Mouse (Mus musculus) embryonic facial prominence, embryonic 13.5 days (tissue): ENCODE results near the gene Tacc3. TPM values are rescaled to one million over a fixed set of nuclear protein-coding genes. Genes with fewer than 3 reads are reported as not detected.

ENCODE experiments used
- ATAC-seq: fragments of 200-750 bp; cut with Nextera tagmentation; 2 replicates; pipeline ENCODE4 v1.8.0; 2017; ENCODE audit warnings: low read depth; ENCODE audit not compliant: insufficient number of reproducible peaks, insufficient read depth, low FRiP score, low TSS enrichment
- H3K27ac ChIP-seq: fragments of 300-500 bp; sonication (generic); 2 replicates; pipeline ENCODE4 v1.5.1; 2015; ENCODE audit warnings: moderate library complexity, mild to moderate bottlenecking, inconsistent platforms
- H3K27me3 ChIP-seq: fragments of 300-500 bp; sonication (generic); 2 replicates; pipeline ENCODE4 v1.6.1; 2015; ENCODE audit warnings: mild to moderate bottlenecking, inconsistent platforms
- H3K36me3 ChIP-seq: fragments of 300-500 bp; sonication (generic); 2 replicates; pipeline ENCODE4 v1.6.1; 2015; ENCODE audit warnings: mild to moderate bottlenecking, inconsistent platforms
- H3K4me1 ChIP-seq: fragments of 300-500 bp; sonication (generic); 2 replicates; pipeline ENCODE4 v1.6.1; 2015; ENCODE audit warnings: inconsistent platforms
- H3K4me2 ChIP-seq: fragments of 300-500 bp; sonication (generic); 2 replicates; pipeline ENCODE4 v1.6.1; 2015; ENCODE audit warnings: moderate library complexity, mild to moderate bottlenecking, inconsistent platforms
- H3K4me3 ChIP-seq: fragments of 300-500 bp; sonication (generic); 2 replicates; pipeline ENCODE4 v1.5.1; 2015; ENCODE audit warnings: mild to moderate bottlenecking, inconsistent platforms
- H3K9ac ChIP-seq: fragments of 300-500 bp; sonication (generic); 2 replicates; pipeline ENCODE4 v1.6.1; 2015; ENCODE audit warnings: mild to moderate bottlenecking, inconsistent platforms
- H3K9me3 ChIP-seq: fragments of 300-500 bp; sonication (generic); 2 replicates; pipeline ENCODE4 v1.6.1; 2016; ENCODE audit warnings: inconsistent platforms
- WGBS: fragments of 180-500 bp; shearing (Covaris S2); methylation state at CpG from one replicate; pipeline ENCODE4 v1.1.7; 2015; ENCODE audit warnings: mixed read lengths; 5-methylcytosine and 5-hydroxymethylcytosine counted together
- polyA plus RNA-seq: library from polyadenylated mRNA; unstranded; fragments of >200 nt; fragmentation: Nextera tagmentation; extraction: Ambion mirVana; gene quantifications from 2 replicates; pipeline ENCODE4 v1.2.1, GENCODE M21; 2015

Tacc3 gene
- polyA plus RNA-seq: 207 and 208 TPM in 2 replicates

- Histone ChIP-seq H3K4me3 (peak within 1 kb of the TSS; percentile 76), H3K9me3 (no peaks in the 10 kb centered on the region), H3K4me2 (peak within 1 kb of the TSS; percentile 96), H3K27me3 (no peaks in the 10 kb centered on the region), H3K36me3 (peaks cover 46% of the 10 kb centered on the region), H3K27ac (peak within 1 kb of the TSS; percentile 95), H3K4me1 (peaks cover 31% of the 10 kb centered on the region), H3K9ac (peak within 1 kb of the TSS; percentile 86)
- under 1% methylated on average over 60 of the region's 60 CpGs for WGBS
- ATAC-seq: peak; percentile 97
Observed at GRCm38 (mm10) chr5:33657787-33658663, at the start of gene Tacc3, which contains the start of gene Tmem129. Tacc3 (plus strand) TSS chr5:33658128. Tmem129 (minus strand) TSS chr5:33658416.

- WGBS: 81% methylated on average over 1 of the region's 1 CpGs
- Histone ChIP-seq H3K9me3 (no peaks in the 10 kb centered on the region), H3K27me3 (no peaks in the 10 kb centered on the region), H3K4me1 (no peaks in the 10 kb centered on the region), H3K27ac (no peak overlapping the region), H3K36me3 (peaks cover 86% of the 10 kb centered on the region), H3K4me3 (no peak overlapping the region), H3K9ac (no peak overlapping the region), H3K4me2 (no peak overlapping the region)
- no peak for ATAC-seq
Observed at GRCm38 (mm10) chr5:33609226-33609625, 48.7 kb upstream of the Tacc3 start.

- H3K9ac ChIP-seq: no peak overlapping the region
- H3K4me2 ChIP-seq: no peak overlapping the region
- no peaks in the 10 kb centered on the region for H3K9me3 ChIP-seq
- no peak overlapping the region for H3K4me3 ChIP-seq
- H3K27ac ChIP-seq: no peak overlapping the region
- no peaks in the 10 kb centered on the region for H3K4me1 ChIP-seq
- H3K36me3 ChIP-seq: peaks cover 73% of the 10 kb centered on the region
- WGBS: 94% methylated on average over 1 of the region's 1 CpGs
- no peak for ATAC-seq
- H3K27me3 ChIP-seq: no peaks in the 10 kb centered on the region
Observed at GRCm38 (mm10) chr5:33611795-33612194, 46.1 kb upstream of the Tacc3 start.

GRCm38 (mm10) chr5:33614391-33614790 is 43.5 kb upstream of the Tacc3 start:
- Histone ChIP-seq H3K9ac (no peak overlapping the region), H3K4me3 (no peak overlapping the region), H3K36me3 (peaks cover 47% of the 10 kb centered on the region), H3K4me1 (no peaks in the 10 kb centered on the region), H3K9me3 (no peaks in the 10 kb centered on the region), H3K27me3 (no peaks in the 10 kb centered on the region), H3K27ac (no peak overlapping the region), H3K4me2 (no peak overlapping the region)
- WGBS: 91% methylated on average over 6 of the region's 6 CpGs
- no peak for ATAC-seq

GRCm38 (mm10) chr5:33622671-33623070 is 35.3 kb upstream of the Tacc3 start:
- Histone ChIP-seq H3K4me3 (no peak overlapping the region), H3K9me3 (no peaks in the 10 kb centered on the region), H3K36me3 (peaks cover 5% of the 10 kb centered on the region; the same call in 1 of the 2 replicates), H3K27me3 (no peaks in the 10 kb centered on the region), H3K4me2 (no peak overlapping the region), H3K4me1 (peaks cover 9% of the 10 kb centered on the region), H3K9ac (no peak overlapping the region), H3K27ac (no peak overlapping the region)
- no peak for ATAC-seq
- WGBS: 75% methylated on average over 2 of the region's 2 CpGs

- H3K27ac ChIP-seq: no peak overlapping the region
- no peaks in the 10 kb centered on the region for H3K9me3 ChIP-seq
- H3K36me3 ChIP-seq: peaks cover 5% of the 10 kb centered on the region; the same call in 1 of the 2 replicates
- ATAC-seq: no peak
- no peak overlapping the region for H3K9ac ChIP-seq
- WGBS: 65% methylated on average over 3 of the region's 3 CpGs
- peaks cover 16% of the 10 kb centered on the region for H3K4me1 ChIP-seq
- H3K27me3 ChIP-seq: no peaks in the 10 kb centered on the region
- no peak overlapping the region for H3K4me2 ChIP-seq
- no peak overlapping the region for H3K4me3 ChIP-seq
Observed at GRCm38 (mm10) chr5:33623766-33624165, 34.2 kb upstream of the Tacc3 start.

- 39% methylated on average over 4 of the region's 4 CpGs for WGBS
- H3K9me3 ChIP-seq: no peaks in the 10 kb centered on the region
- peak overlapping the region; percentile 44 for H3K9ac ChIP-seq
- no peaks in the 10 kb centered on the region for H3K27me3 ChIP-seq
- H3K27ac ChIP-seq: no peak overlapping the region
- no peak for ATAC-seq
- H3K4me3 ChIP-seq: peak overlapping the region; percentile 66
- H3K4me1 ChIP-seq: peaks cover 23% of the 10 kb centered on the region
- H3K4me2 ChIP-seq: peak overlapping the region; percentile 81
- H3K36me3 ChIP-seq: peaks cover 5% of the 10 kb centered on the region; the same call in 1 of the 2 replicates
Observed at GRCm38 (mm10) chr5:33627968-33628367, 30.0 kb upstream of the Tacc3 start.

GRCm38 (mm10) chr5:33628820-33629300 is 29.1 kb upstream of the Tacc3 start:
- WGBS: under 1% methylated on average over 24 of the region's 24 CpGs
- no peaks in the 10 kb centered on the region; the same call in 1 of the 2 replicates for H3K36me3 ChIP-seq
- H3K27ac ChIP-seq: peak overlapping the region; percentile 94
- H3K4me2 ChIP-seq: peak overlapping the region; percentile 81
- H3K9me3 ChIP-seq: no peaks in the 10 kb centered on the region
- H3K4me1 ChIP-seq: peaks cover 18% of the 10 kb centered on the region
- no peak for ATAC-seq
- no peaks in the 10 kb centered on the region for H3K27me3 ChIP-seq
- H3K4me3 ChIP-seq: peak overlapping the region; percentile 66
- peak overlapping the region; percentile 88 for H3K9ac ChIP-seq

GRCm38 (mm10) chr5:33629301-33629987 is 28.5 kb upstream of the Tacc3 start, which contains the start of the genes Fam53a and Gm9903:
Fam53a (minus strand) TSS chr5:33629635.
Gm9903 (plus strand) TSS chr5:33629925.
- Histone ChIP-seq H3K4me1 (peaks cover 18% of the 10 kb centered on the region), H3K9me3 (no peaks in the 10 kb centered on the region), H3K27me3 (no peaks in the 10 kb centered on the region), H3K36me3 (0 out of 2 replicates have a peak, but pooled peaks cover 1% of the 10 kb centered on the region), H3K4me3 (peak within 1 kb of the TSS; percentile 66), H3K9ac (peak within 1 kb of the TSS; percentile 88), H3K27ac (peak within 1 kb of the TSS; percentile 94), H3K4me2 (peak within 1 kb of the TSS; percentile 81)
- WGBS: under 1% methylated on average over 83 of the region's 99 CpGs
- ATAC-seq: peak; percentile 93

- 0 out of 2 replicates have a peak, but pooled peaks have one; percentile 2 for ATAC-seq
- H3K4me3 ChIP-seq: peak overlapping the region; percentile 66
- peak overlapping the region; percentile 65 for H3K9ac ChIP-seq
- H3K36me3 ChIP-seq: peaks cover 7% of the 10 kb centered on the region; the same call in 1 of the 2 replicates
- 6% methylated on average over 9 of the region's 9 CpGs for WGBS
- peaks cover 18% of the 10 kb centered on the region for H3K4me1 ChIP-seq
- H3K9me3 ChIP-seq: no peaks in the 10 kb centered on the region
- H3K27ac ChIP-seq: peak overlapping the region; percentile 61
- peak overlapping the region; percentile 67 for H3K4me2 ChIP-seq
- H3K27me3 ChIP-seq: no peaks in the 10 kb centered on the region
Observed at GRCm38 (mm10) chr5:33630061-33630460, 27.9 kb upstream of the Tacc3 start.

GRCm38 (mm10) chr5:33630615-33631014 is 27.3 kb upstream of the Tacc3 start:
- H3K9me3 ChIP-seq: no peaks in the 10 kb centered on the region
- WGBS: 53% methylated on average over 4 of the region's 4 CpGs
- H3K4me3 ChIP-seq: peak overlapping the region; percentile 66
- peaks cover 18% of the 10 kb centered on the region for H3K4me1 ChIP-seq
- peak overlapping the region; percentile 67 for H3K4me2 ChIP-seq
- H3K27me3 ChIP-seq: no peaks in the 10 kb centered on the region
- H3K36me3 ChIP-seq: peaks cover 9% of the 10 kb centered on the region; the same call in 1 of the 2 replicates
- no peak for ATAC-seq
- peak overlapping the region; percentile 61; the same call in 1 of the 2 replicates for H3K27ac ChIP-seq
- peak overlapping the region; percentile 65 for H3K9ac ChIP-seq
